Mouse (Mus musculus) forebrain, embryonic 12.5 days (tissue): ENCODE measurements around the gene Tpt1. TPM values are rescaled to one million over a fixed set of nuclear protein-coding genes. Genes with fewer than 3 reads are reported as not detected.
"Not testable (repeated sequence)": the region's sequence is repeated elsewhere in the genome, so short reads cannot be mapped to it uniquely, and the experiment has no call there.

Experiments
- ATAC-seq: fragments of 200-750 bp; cut with Nextera tagmentation; 2 replicates; pipeline ENCODE4 v1.8.0; 2017; ENCODE audit warnings: moderate TSS enrichment; ENCODE audit not compliant: low FRiP score
- H3K27ac ChIP-seq: fragments of 300-500 bp; sonication (generic); 2 replicates; pipeline ENCODE4 v1.5.1; 2016; ENCODE audit warnings: mild to moderate bottlenecking
- H3K27me3 ChIP-seq: fragments of 300-500 bp; sonication (generic); 2 replicates; pipeline ENCODE4 v1.6.1; 2016; ENCODE audit warnings: mild to moderate bottlenecking
- H3K36me3 ChIP-seq: fragments of 300-500 bp; sonication (generic); replicated peaks from 2 replicates; pipeline ENCODE4 v1.6.1; 2016; ENCODE audit warnings: mild to moderate bottlenecking
- H3K4me1 ChIP-seq: fragments of 300-500 bp; sonication (generic); 2 replicates; pipeline ENCODE4 v1.6.1; 2016
- H3K4me2 ChIP-seq: fragments of 300-500 bp; sonication (generic); 2 replicates; pipeline ENCODE4 v1.6.1; 2016; ENCODE audit warnings: mild to moderate bottlenecking, moderate library complexity
- H3K4me3 ChIP-seq: fragments of 300-500 bp; sonication (generic); replicated peaks from 2 replicates; pipeline ENCODE4 v1.5.1; 2016; ENCODE audit warnings: mild to moderate bottlenecking
- H3K9ac ChIP-seq: fragments of 300-500 bp; sonication (generic); 2 replicates; pipeline ENCODE4 v1.6.1; 2016; ENCODE audit warnings: mild to moderate bottlenecking
- H3K9me3 ChIP-seq: fragments of 300-500 bp; sonication (generic); 2 replicates; pipeline ENCODE4 v1.6.1; 2016
- WGBS: fragments of 180-500 bp; shearing (Covaris S2); methylation state at CpG from one replicate; pipeline ENCODE4 v1.1.7; 2016; 5-methylcytosine and 5-hydroxymethylcytosine counted together
- polyA plus RNA-seq: library from polyadenylated mRNA; unstranded; fragments of >200 nt; fragmentation: Nextera tagmentation; extraction: Ambion mirVana; gene quantifications from 2 replicates; pipeline ENCODE4 v1.2.1, GENCODE M21; 2016

The Tpt1 gene
- polyA plus RNA-seq, 1 experiment from 2014 or later, result 986 TPM

GRCm38 (mm10) chr14:75868028-75868427, 23.1 kb downstream of the Tpt1 start:
- not testable (repeated sequence) for H3K27me3 ChIP-seq, H3K36me3 ChIP-seq, ATAC-seq, H3K4me3 ChIP-seq, H3K27ac ChIP-seq, H3K9me3 ChIP-seq, H3K4me2 ChIP-seq, H3K9ac ChIP-seq
- 58% methylated on average over 3 of the region's 3 CpGs for WGBS
- H3K4me1 ChIP-seq, result peaks cover 14% of the 10 kb centered on the region

GRCm38 (mm10) chr14:75869769-75870363, 25.0 kb downstream of the Tpt1 start:
- ATAC-seq, result no peak
- no peaks in the 10 kb centered on the region for H3K9me3 ChIP-seq
- no peak overlapping the region for H3K4me3 ChIP-seq
- no peak overlapping the region for H3K9ac ChIP-seq
- peaks cover 5% of the 10 kb centered on the region for H3K4me1 ChIP-seq
- no peaks in the 10 kb centered on the region for H3K27me3 ChIP-seq
- WGBS, result 78% methylated on average over 14 of the region's 14 CpGs
- no peak overlapping the region for H3K27ac ChIP-seq
- no peaks in the 10 kb centered on the region for H3K36me3 ChIP-seq
- H3K4me2 ChIP-seq, result no peak overlapping the region

GRCm38 (mm10) chr14:75870631-75871030, 25.7 kb downstream of the Tpt1 start:
- Histone ChIP-seq H3K4me2 (peak overlapping the region; percentile 32), H3K4me3 (peak overlapping the region; percentile 20), H3K27me3 (no peaks in the 10 kb centered on the region), H3K9me3 (no peaks in the 10 kb centered on the region), H3K36me3 (no peaks in the 10 kb centered on the region), H3K27ac (no peak overlapping the region), H3K4me1 (peaks cover 5% of the 10 kb centered on the region), H3K9ac (no peak overlapping the region)
- no peak for ATAC-seq
- 32% methylated on average over 6 of the region's 10 CpGs for WGBS

GRCm38 (mm10) chr14:75871111-75871510, 26.2 kb downstream of the Tpt1 start:
- Histone ChIP-seq H3K27ac (no peak overlapping the region), H3K4me1 (peaks cover 7% of the 10 kb centered on the region), H3K27me3 (no peaks in the 10 kb centered on the region), H3K4me2 (peak overlapping the region; percentile 32), H3K9me3 (no peaks in the 10 kb centered on the region), H3K4me3 (peak overlapping the region; percentile 20), H3K9ac (no peak overlapping the region), H3K36me3 (no peaks in the 10 kb centered on the region)
- peak; percentile 66 for ATAC-seq
- WGBS, result 2% methylated on average over 5 of the region's 5 CpGs

- Histone ChIP-seq H3K27me3 (no peaks in the 10 kb centered on the region), H3K9me3 (no peaks in the 10 kb centered on the region), H3K4me3 (no peak overlapping the region), H3K36me3 (no peaks in the 10 kb centered on the region), H3K4me2 (no peak overlapping the region), H3K27ac (no peak overlapping the region), H3K9ac (no peak overlapping the region), H3K4me1 (peaks cover 13% of the 10 kb centered on the region)
- ATAC-seq, result no peak
- WGBS, result 80% methylated on average over 4 of the region's 4 CpGs
Observed at GRCm38 (mm10) chr14:75871750-75872149, 26.9 kb downstream of the Tpt1 start.

- no peaks in the 10 kb centered on the region for H3K36me3 ChIP-seq
- H3K4me3 ChIP-seq, result no peak overlapping the region
- H3K27ac ChIP-seq, result no peak overlapping the region
- no peak for ATAC-seq
- peaks cover 17% of the 10 kb centered on the region for H3K4me1 ChIP-seq
- H3K27me3 ChIP-seq, result no peaks in the 10 kb centered on the region
- 94% methylated on average over 9 of the region's 9 CpGs for WGBS
- no peak overlapping the region for H3K9ac ChIP-seq
- no peak overlapping the region for H3K4me2 ChIP-seq
- H3K9me3 ChIP-seq, result no peaks in the 10 kb centered on the region
Observed at GRCm38 (mm10) chr14:75873612-75874011, 28.7 kb downstream of the Tpt1 start.

- 10% methylated on average over 21 of the region's 21 CpGs for WGBS
- H3K27ac ChIP-seq, result peak overlapping the region; percentile 50; the same call in 1 of the 2 replicates
- H3K4me3 ChIP-seq, result no peak overlapping the region
- peak; percentile 62 for ATAC-seq
- H3K36me3 ChIP-seq, result no peaks in the 10 kb centered on the region
- H3K27me3 ChIP-seq, result no peaks in the 10 kb centered on the region
- H3K4me2 ChIP-seq, result peak overlapping the region; percentile 46
- no peaks in the 10 kb centered on the region for H3K9me3 ChIP-seq
- H3K4me1 ChIP-seq, result peaks cover 16% of the 10 kb centered on the region
- no peak overlapping the region for H3K9ac ChIP-seq
Observed at GRCm38 (mm10) chr14:75876320-75877043, 31.6 kb downstream of the Tpt1 start.

GRCm38 (mm10) chr14:75877297-75877696, 32.4 kb downstream of the Tpt1 start:
- H3K9me3 ChIP-seq, result no peaks in the 10 kb centered on the region
- H3K36me3 ChIP-seq, result no peaks in the 10 kb centered on the region
- H3K27me3 ChIP-seq, result no peaks in the 10 kb centered on the region
- no peak overlapping the region for H3K9ac ChIP-seq
- peaks cover 25% of the 10 kb centered on the region for H3K4me1 ChIP-seq
- ATAC-seq, result no peak
- no peak overlapping the region for H3K27ac ChIP-seq
- H3K4me3 ChIP-seq, result no peak overlapping the region
- no peak overlapping the region for H3K4me2 ChIP-seq
- WGBS, result 55% methylated on average over 3 of the region's 3 CpGs

GRCm38 (mm10) chr14:75878980-75879379, 34.1 kb downstream of the Tpt1 start:
- no peaks in the 10 kb centered on the region for H3K36me3 ChIP-seq
- no peak overlapping the region for H3K4me3 ChIP-seq
- H3K4me1 ChIP-seq, result peaks cover 32% of the 10 kb centered on the region
- H3K27ac ChIP-seq, result no peak overlapping the region
- H3K4me2 ChIP-seq, result 0 out of 2 replicates have a peak overlapping the region, but pooled peaks have one; percentile 21
- H3K9ac ChIP-seq, result no peak overlapping the region
- H3K9me3 ChIP-seq, result no peaks in the 10 kb centered on the region
- H3K27me3 ChIP-seq, result no peaks in the 10 kb centered on the region
- ATAC-seq, result peak; percentile 56
- 18% methylated on average over 8 of the region's 8 CpGs for WGBS

GRCm38 (mm10) chr14:75881856-75882255, 37.0 kb downstream of the Tpt1 start:
- no peak overlapping the region for H3K27ac ChIP-seq
- no peaks in the 10 kb centered on the region for H3K9me3 ChIP-seq
- no peaks in the 10 kb centered on the region for H3K36me3 ChIP-seq
- H3K4me3 ChIP-seq, result no peak overlapping the region
- WGBS, result 36% methylated on average over 4 of the region's 4 CpGs
- H3K4me2 ChIP-seq, result no peak overlapping the region
- peaks cover 23% of the 10 kb centered on the region for H3K4me1 ChIP-seq
- no peak overlapping the region for H3K9ac ChIP-seq
- ATAC-seq, result no peak
- H3K27me3 ChIP-seq, result no peaks in the 10 kb centered on the region

- Histone ChIP-seq H3K27me3 (no peaks in the 10 kb centered on the region), H3K4me3 (no peak overlapping the region), H3K9me3 (no peaks in the 10 kb centered on the region), H3K27ac (no peak overlapping the region), H3K36me3 (no peaks in the 10 kb centered on the region), H3K4me2 (no peak overlapping the region), H3K4me1 (peaks cover 23% of the 10 kb centered on the region), H3K9ac (no peak overlapping the region)
- ATAC-seq, result no peak
- WGBS, result 71% methylated on average over 5 of the region's 5 CpGs
Observed at GRCm38 (mm10) chr14:75883330-75883729, 38.4 kb downstream of the Tpt1 start.

GRCm38 (mm10) chr14:75883873-75884272, 39.0 kb downstream of the Tpt1 start:
- Histone ChIP-seq H3K36me3 (no peaks in the 10 kb centered on the region), H3K27ac (no peak overlapping the region), H3K9ac (no peak overlapping the region), H3K4me3 (no peak overlapping the region), H3K4me1 (peaks cover 18% of the 10 kb centered on the region), H3K4me2 (no peak overlapping the region), H3K9me3 (no peaks in the 10 kb centered on the region), H3K27me3 (no peaks in the 10 kb centered on the region)
- no peak for ATAC-seq
- 83% methylated on average over 5 of the region's 5 CpGs for WGBS

- no peak overlapping the region for H3K27ac ChIP-seq
- peaks cover 18% of the 10 kb centered on the region for H3K36me3 ChIP-seq
- no peak for ATAC-seq
- H3K9me3 ChIP-seq, result no peaks in the 10 kb centered on the region
- no peak overlapping the region for H3K9ac ChIP-seq
- H3K4me2 ChIP-seq, result no peak overlapping the region
- no peaks in the 10 kb centered on the region for H3K4me1 ChIP-seq
- no peak overlapping the region for H3K4me3 ChIP-seq
- 83% methylated on average over 9 of the region's 9 CpGs for WGBS
- no peaks in the 10 kb centered on the region for H3K27me3 ChIP-seq
Observed at GRCm38 (mm10) chr14:75892118-75892517, 47.2 kb downstream of the Tpt1 start.
